Mouse (Mus musculus) intestine, postnatal 0 days (tissue): ENCODE results near the gene Pik3c2b. TPM values are rescaled to one million over a fixed set of nuclear protein-coding genes. Genes with fewer than 3 reads are reported as not detected.

Source experiments
- ATAC-seq: fragments of 200-750 bp; cut with Nextera tagmentation; 2 replicates; pipeline ENCODE4 v1.8.0; 2017; ENCODE audit warnings: mild to moderate bottlenecking, moderate TSS enrichment, moderate library complexity
- H3K27ac ChIP-seq: fragments of 300-500 bp; sonication (generic); 2 replicates; pipeline ENCODE4 v1.5.1; 2014; ENCODE audit warnings: mild to moderate bottlenecking, low read depth, low read length, moderate library complexity
- H3K27me3 ChIP-seq: fragments of 300-500 bp; sonication (generic); replicated peaks from 2 replicates; pipeline ENCODE4 v1.6.1; 2014; ENCODE audit warnings: low read length, mixed read lengths; ENCODE audit not compliant: control insufficient read depth, insufficient read depth
- H3K36me3 ChIP-seq: fragments of 300-500 bp; sonication (generic); 2 replicates; pipeline ENCODE4 v1.6.1; 2014; ENCODE audit warnings: mild to moderate bottlenecking, moderate library complexity; ENCODE audit not compliant: control insufficient read depth, insufficient read depth
- H3K4me1 ChIP-seq: fragments of 300-500 bp; sonication (generic); replicated peaks from 2 replicates; pipeline ENCODE4 v1.6.1; 2014; ENCODE audit warnings: antibody characterized with exemption, low read length, mixed read lengths; ENCODE audit not compliant: control insufficient read depth, insufficient read depth
- H3K4me2 ChIP-seq: fragments of 300-500 bp; sonication (generic); replicated peaks from 2 replicates; pipeline ENCODE4 v1.6.1; 2014; ENCODE audit warnings: low read depth, mild to moderate bottlenecking, moderate library complexity
- H3K4me3 ChIP-seq: fragments of 300-500 bp; sonication (generic); 2 replicates; pipeline ENCODE4 v1.5.1; 2014; ENCODE audit warnings: low read depth, low read length
- H3K9ac ChIP-seq: fragments of 300-500 bp; sonication (generic); 2 replicates; pipeline ENCODE4 v1.6.1; 2014; ENCODE audit warnings: mild to moderate bottlenecking, low read depth, low read length
- H3K9me3 ChIP-seq: fragments of 300-500 bp; sonication (generic); 2 replicates; pipeline ENCODE4 v1.6.1; 2016; ENCODE audit warnings: mixed run types; ENCODE audit not compliant: control insufficient read depth
- CTCF ChIP-seq: sonication (generic); IDR thresholded peaks from 2 replicates; pipeline ENCODE4 v1.5.1; 2016; ENCODE audit warnings: low read depth, mild to moderate bottlenecking, control low read depth, antibody characterized with exemption, moderate library complexity
- WGBS: fragments of 180-500 bp; shearing (Covaris S2); extraction: QIAGEN DNeasy Blood & Tissue Kit; methylation state at CpG from one replicate; pipeline ENCODE4 v1.1.7; 2014; 5-methylcytosine and 5-hydroxymethylcytosine counted together
- polyA plus RNA-seq: library from polyadenylated mRNA; unstranded; fragments of >200 nt; fragmentation: Nextera tagmentation; extraction: Ambion mirVana; gene quantifications from 2 replicates; pipeline ENCODE4 v1.2.1, GENCODE M21; 2015

Gene Pik3c2b
- polyA plus RNA-seq, 1 experiment from 2014 or later = 3.1 TPM

DNA sequence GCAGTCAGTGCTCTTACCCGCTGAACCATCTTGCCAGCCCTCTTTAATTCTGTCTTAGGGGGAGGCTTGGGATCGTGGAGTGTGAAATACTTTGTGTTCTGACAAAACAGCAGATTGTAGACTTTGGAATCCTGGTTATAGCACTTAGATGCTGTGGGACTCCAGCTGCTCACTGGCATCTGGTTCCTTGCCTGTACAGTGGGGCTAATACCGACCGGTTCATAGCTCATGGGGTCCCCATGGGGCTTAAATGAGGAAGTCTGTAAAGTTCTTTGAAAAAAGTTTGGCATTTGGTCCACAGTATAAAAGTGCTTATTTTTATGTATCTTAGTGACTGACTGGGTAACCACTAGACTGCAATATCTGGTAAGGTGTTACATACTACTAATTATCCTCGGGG is 90.3 kb downstream of the Pik3c2b start:
- Histone ChIP-seq H3K9ac (no peak overlapping the region), H3K36me3 (peaks cover 35% of the 10 kb centered on the region)
- no peak for TF ChIP-seq CTCF

DNA sequence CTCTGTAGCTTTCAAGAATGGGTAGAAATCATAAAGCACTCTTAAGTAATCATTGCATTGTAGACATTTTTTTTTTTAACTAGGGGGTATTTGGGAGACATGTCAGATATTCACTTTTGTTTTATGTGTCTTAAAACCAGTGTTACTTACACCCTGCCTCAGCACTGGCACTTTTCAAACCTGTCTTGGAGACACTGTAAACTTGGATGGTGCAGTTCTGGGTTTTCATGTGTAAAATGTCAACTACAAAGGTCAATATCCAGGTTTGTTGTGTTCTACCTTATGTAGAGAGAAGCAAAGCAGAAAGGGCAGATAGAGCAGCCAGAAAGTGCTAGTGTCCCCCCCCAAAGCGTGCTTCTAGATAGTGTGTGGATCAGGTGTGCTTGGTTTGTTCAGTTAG is 92.9 kb downstream of the Pik3c2b start:
- no peak overlapping the region for H3K4me3 ChIP-seq
- H3K4me2 ChIP-seq = no peak overlapping the region
- H3K36me3 ChIP-seq = peaks cover 46% of the 10 kb centered on the region
- H3K9ac ChIP-seq = no peak overlapping the region
- no peaks in the 10 kb centered on the region for H3K4me1 ChIP-seq
- 71% methylated on average over 1 of the region's 1 CpGs for WGBS
- no peak overlapping the region for H3K27ac ChIP-seq
- ATAC-seq = no peak
- TF ChIP-seq CTCF = no peak
- H3K27me3 ChIP-seq = no peaks in the 10 kb centered on the region
- H3K9me3 ChIP-seq = no peaks in the 10 kb centered on the region

More for the DNA sequence above, 90.3 kb downstream of the Pik3c2b start:
- H3K4me3 ChIP-seq = peak overlapping the region; percentile 61
- H3K4me2 ChIP-seq = peak overlapping the region; percentile 87
- H3K27me3 ChIP-seq = no peaks in the 10 kb centered on the region
- no peaks in the 10 kb centered on the region for H3K9me3 ChIP-seq
- no peak overlapping the region for H3K27ac ChIP-seq
- no peaks in the 10 kb centered on the region for H3K4me1 ChIP-seq
- ATAC-seq = no peak
- WGBS = 27% methylated on average over 5 of the region's 5 CpGs

- Histone ChIP-seq H3K36me3 (peaks cover 5% of the 10 kb centered on the region; the same call in 1 of the 2 replicates), H3K4me1 (no peaks in the 10 kb centered on the region), H3K9ac (no peak overlapping the region), H3K4me2 (peak overlapping the region; percentile 33), H3K9me3 (no peaks in the 10 kb centered on the region), H3K27ac (peak overlapping the region; percentile 29; the same call in 1 of the 2 replicates), H3K27me3 (no peaks in the 10 kb centered on the region), H3K4me3 (no peak overlapping the region)
- peak; percentile 93 for TF ChIP-seq CTCF
- ATAC-seq = peak; percentile 84
- WGBS = 44% methylated on average over 22 of the region's 22 CpGs
These were observed 100.8 kb downstream of the Pik3c2b start for GRCm38 (mm10) chr1:133146014-133147009.

- WGBS = 69% methylated on average over 5 of the region's 5 CpGs
- Histone ChIP-seq H3K4me2 (no peak overlapping the region), H3K4me3 (no peak overlapping the region), H3K9me3 (no peaks in the 10 kb centered on the region), H3K27me3 (no peaks in the 10 kb centered on the region), H3K27ac (no peak overlapping the region), H3K4me1 (no peaks in the 10 kb centered on the region), H3K36me3 (no peaks in the 10 kb centered on the region; the same call in 1 of the 2 replicates), H3K9ac (no peak overlapping the region)
- TF ChIP-seq CTCF = no peak
- no peak for ATAC-seq
These were observed 101.9 kb downstream of the Pik3c2b start for GRCm38 (mm10) chr1:133147324-133147723.

DNA sequence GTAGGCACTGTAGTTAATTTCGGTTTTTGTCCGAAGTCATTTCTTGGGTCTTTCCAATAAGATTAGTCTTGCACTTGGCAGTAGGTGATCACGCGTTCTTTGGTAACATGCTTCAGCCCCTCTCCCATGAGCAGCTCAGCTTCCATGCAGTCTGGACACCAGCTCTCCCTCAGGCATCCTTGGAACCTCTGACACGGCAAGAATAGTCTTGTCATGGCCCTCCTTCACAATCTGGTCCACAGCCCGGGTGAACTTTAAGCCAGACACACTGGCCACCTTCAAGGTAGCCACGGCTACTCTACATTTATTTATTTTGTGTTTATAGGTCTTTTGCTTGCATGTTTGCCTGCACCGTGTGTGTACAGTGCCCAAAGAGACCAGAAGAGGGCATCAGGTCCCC is 102.7 kb downstream of the Pik3c2b start:
- WGBS = 95% methylated on average over 8 of the region's 8 CpGs
- ATAC-seq = no peak
- no peaks in the 10 kb centered on the region for H3K27me3 ChIP-seq

GRCm38 (mm10) chr1:133150556-133150955 is 105.1 kb downstream of the Pik3c2b start:
- Histone ChIP-seq H3K36me3 (no peaks in the 10 kb centered on the region), H3K27ac (no peak overlapping the region), H3K9me3 (no peaks in the 10 kb centered on the region), H3K9ac (no peak overlapping the region), H3K27me3 (no peaks in the 10 kb centered on the region), H3K4me3 (no peak overlapping the region), H3K4me2 (no peak overlapping the region), H3K4me1 (no peaks in the 10 kb centered on the region)
- 93% methylated on average over 2 of the region's 2 CpGs for WGBS
- no peak for TF ChIP-seq CTCF
- ATAC-seq = no peak

More for the DNA sequence above, 102.7 kb downstream of the Pik3c2b start:
- Histone ChIP-seq H3K27ac (no peak overlapping the region), H3K9me3 (no peaks in the 10 kb centered on the region), H3K36me3 (no peaks in the 10 kb centered on the region), H3K4me1 (no peaks in the 10 kb centered on the region), H3K9ac (no peak overlapping the region), H3K4me2 (no peak overlapping the region), H3K4me3 (no peak overlapping the region)
- TF ChIP-seq CTCF = 0 out of 2 replicates have a peak, but pooled peaks have one; percentile 9
